Mouse (Mus musculus): ENCODE data around the gene Kazald1. TPM values are rescaled to one million over a fixed set of nuclear protein-coding genes. Genes with fewer than 3 reads are reported as not detected.

The Kazald1 gene
- polyA plus RNA-seq, 1 experiment from 2014 or later = 38.5 TPM

- H3K9ac ChIP-seq = no peak overlapping the region
- no peak overlapping the region for H3K4me2 ChIP-seq
- no peak for ATAC-seq (ENCODE audit: insufficient number of reproducible peaks, low FRiP score, low TSS enrichment, low read depth)
- peaks cover 60% of the 10 kb centered on the region for H3K27me3 ChIP-seq
- 76% methylated on average over 7 of the region's 7 CpGs for WGBS
- peaks cover 4% of the 10 kb centered on the region; the same call in 1 of the 2 replicates for H3K4me1 ChIP-seq
- H3K27ac ChIP-seq = no peak overlapping the region
- no peaks in the 10 kb centered on the region for H3K36me3 ChIP-seq
- H3K9me3 ChIP-seq = no peaks in the 10 kb centered on the region
- H3K4me3 ChIP-seq = no peak overlapping the region
Observed at GRCm38 (mm10) chr19:45067758-45068510, 7.1 kb upstream of the Kazald1 start.

- WGBS = 8% methylated on average over 20 of the region's 20 CpGs
- Histone ChIP-seq H3K4me1 (peaks cover 44% of the 10 kb centered on the region), H3K9ac (peak overlapping the region; percentile 77), H3K27me3 (peaks cover 41% of the 10 kb centered on the region), H3K9me3 (no peaks in the 10 kb centered on the region), H3K4me2 (peak overlapping the region; percentile 92), H3K4me3 (peak overlapping the region; percentile 69), H3K36me3 (no peaks in the 10 kb centered on the region), H3K27ac (peak overlapping the region; percentile 99)
- ATAC-seq (ENCODE audit: insufficient number of reproducible peaks, low FRiP score, low TSS enrichment, low read depth) = no peak
Observed at GRCm38 (mm10) chr19:45073871-45074542, 1.0 kb upstream of the Kazald1 start.

GRCm38 (mm10) chr19:45075323-45076035 is 438 bp downstream of the Kazald1 start:
- Histone ChIP-seq H3K4me2 (peak overlapping the region; percentile 92), H3K9me3 (no peaks in the 10 kb centered on the region), H3K4me3 (peak overlapping the region; percentile 69), H3K4me1 (peaks cover 57% of the 10 kb centered on the region), H3K27ac (peak overlapping the region; percentile 99), H3K27me3 (peaks cover 46% of the 10 kb centered on the region), H3K9ac (peak overlapping the region; percentile 77), H3K36me3 (no peaks in the 10 kb centered on the region)
- under 1% methylated on average over 32 of the region's 32 CpGs for WGBS
- ATAC-seq (ENCODE audit: insufficient number of reproducible peaks, low FRiP score, low TSS enrichment, low read depth) = peak; percentile 62

- H3K27ac ChIP-seq = peak overlapping the region; percentile 99
- 11% methylated on average over 17 of the region's 17 CpGs for WGBS
- peaks cover 63% of the 10 kb centered on the region for H3K4me1 ChIP-seq
- peak overlapping the region; percentile 69 for H3K4me3 ChIP-seq
- peak overlapping the region; percentile 77; the same call in 1 of the 2 replicates for H3K9ac ChIP-seq
- no peaks in the 10 kb centered on the region for H3K9me3 ChIP-seq
- H3K36me3 ChIP-seq = no peaks in the 10 kb centered on the region
- ATAC-seq (ENCODE audit: insufficient number of reproducible peaks, low FRiP score, low TSS enrichment, low read depth) = no peak
- H3K4me2 ChIP-seq = peak overlapping the region; percentile 92
- peaks cover 52% of the 10 kb centered on the region for H3K27me3 ChIP-seq
Observed at GRCm38 (mm10) chr19:45076036-45076575, 1.1 kb downstream of the Kazald1 start.

GRCm38 (mm10) chr19:45076586-45077510 is 1.8 kb downstream of the Kazald1 start:
- H3K27me3 ChIP-seq = peaks cover 58% of the 10 kb centered on the region
- ATAC-seq (ENCODE audit: insufficient number of reproducible peaks, low FRiP score, low TSS enrichment, low read depth) = no peak
- peak overlapping the region; percentile 69 for H3K4me3 ChIP-seq
- H3K27ac ChIP-seq = peak overlapping the region; percentile 99
- H3K4me2 ChIP-seq = peak overlapping the region; percentile 92
- H3K36me3 ChIP-seq = no peaks in the 10 kb centered on the region
- peaks cover 66% of the 10 kb centered on the region for H3K4me1 ChIP-seq
- WGBS = 1% methylated on average over 62 of the region's 62 CpGs
- H3K9ac ChIP-seq = peak overlapping the region; percentile 50
- no peaks in the 10 kb centered on the region for H3K9me3 ChIP-seq

- no peaks in the 10 kb centered on the region for H3K36me3 ChIP-seq
- peak overlapping the region; percentile 11; the same call in 1 of the 2 replicates for H3K27ac ChIP-seq
- peak overlapping the region; percentile 92 for H3K4me2 ChIP-seq
- H3K9me3 ChIP-seq = no peaks in the 10 kb centered on the region
- H3K9ac ChIP-seq = no peak overlapping the region
- ATAC-seq (ENCODE audit: insufficient number of reproducible peaks, low FRiP score, low TSS enrichment, low read depth) = no peak
- H3K4me1 ChIP-seq = peaks cover 66% of the 10 kb centered on the region
- 8% methylated on average over 20 of the region's 20 CpGs for WGBS
- peak overlapping the region; percentile 69 for H3K4me3 ChIP-seq
- H3K27me3 ChIP-seq = peaks cover 68% of the 10 kb centered on the region
Observed at GRCm38 (mm10) chr19:45077742-45078645, 3.0 kb downstream of the Kazald1 start.

- Histone ChIP-seq H3K9me3 (no peaks in the 10 kb centered on the region), H3K27ac (peak overlapping the region; percentile 80), H3K4me2 (peak overlapping the region; percentile 70), H3K4me3 (peak overlapping the region; percentile 35), H3K4me1 (peaks cover 64% of the 10 kb centered on the region), H3K27me3 (peaks cover 76% of the 10 kb centered on the region), H3K36me3 (no peaks in the 10 kb centered on the region), H3K9ac (no peak overlapping the region)
- 7% methylated on average over 17 of the region's 17 CpGs for WGBS
- no peak for ATAC-seq (ENCODE audit: insufficient number of reproducible peaks, low FRiP score, low TSS enrichment, low read depth)
Observed at GRCm38 (mm10) chr19:45078971-45079764, 4.1 kb downstream of the Kazald1 start.

GRCm38 (mm10) chr19:45079769-45080515 is 4.9 kb downstream of the Kazald1 start:
- Histone ChIP-seq H3K9me3 (no peaks in the 10 kb centered on the region), H3K4me2 (peak overlapping the region; percentile 70), H3K36me3 (no peaks in the 10 kb centered on the region), H3K27ac (peak overlapping the region; percentile 80), H3K4me1 (peaks cover 65% of the 10 kb centered on the region), H3K9ac (peak overlapping the region; percentile 23; the same call in 1 of the 2 replicates), H3K4me3 (peak overlapping the region; percentile 35), H3K27me3 (peaks cover 84% of the 10 kb centered on the region)
- WGBS = under 1% methylated on average over 45 of the region's 45 CpGs
- ATAC-seq (ENCODE audit: insufficient number of reproducible peaks, low FRiP score, low TSS enrichment, low read depth) = peak; percentile 50; the same call in 1 of the 2 replicates

- H3K4me3 ChIP-seq = peak overlapping the region; percentile 35
- peaks cover 92% of the 10 kb centered on the region for H3K27me3 ChIP-seq
- H3K27ac ChIP-seq = 0 out of 2 replicates have a peak overlapping the region, but pooled peaks have one; percentile 80
- peak overlapping the region; percentile 70 for H3K4me2 ChIP-seq
- H3K4me1 ChIP-seq = peaks cover 60% of the 10 kb centered on the region
- no peak overlapping the region for H3K9ac ChIP-seq
- ATAC-seq (ENCODE audit: insufficient number of reproducible peaks, low FRiP score, low TSS enrichment, low read depth) = no peak
- WGBS = 2% methylated on average over 17 of the region's 17 CpGs
- no peaks in the 10 kb centered on the region for H3K9me3 ChIP-seq
- H3K36me3 ChIP-seq = no peaks in the 10 kb centered on the region
Observed at GRCm38 (mm10) chr19:45080711-45081110, 5.7 kb downstream of the Kazald1 start.
